Mouse (Mus musculus): ENCODE results near the gene Trim2. TPM values are rescaled to one million over a fixed set of nuclear protein-coding genes. Genes with fewer than 3 reads are reported as not detected.

Trim2 gene
- polyA plus RNA-seq, 1 experiment from 2014 or later: 184 TPM

- Histone ChIP-seq H3K36me3 (no peaks in the 10 kb centered on the region), H3K4me1 (peaks cover 12% of the 10 kb centered on the region), H3K27ac (replicated peaks) (peak overlapping the region; percentile 54), H3K27me3 (0 out of 2 replicates have a peak, but pooled peaks cover 7% of the 10 kb centered on the region), H3K9ac (replicated peaks) (peak overlapping the region; percentile 37; the same call in 1 of the 2 replicates), H3K9me3 (no peaks in the 10 kb centered on the region), H3K4me2 (replicated peaks) (peak overlapping the region; percentile 42), H3K4me3 (0 out of 2 replicates have a peak overlapping the region, but pooled peaks have one; percentile 13)
- ATAC-seq (ENCODE audit: low FRiP score, low read depth): peak; percentile 58
- 33% methylated on average over 8 of the region's 8 CpGs for WGBS
Observed at GRCm38 (mm10) chr3:84314651-84315191, 8.0 kb upstream of the Trim2 start.

GRCm38 (mm10) chr3:84313801-84314541 is 7.3 kb upstream of the Trim2 start:
- Histone ChIP-seq H3K4me2 (replicated peaks) (no peak overlapping the region), H3K27ac (replicated peaks) (no peak overlapping the region), H3K36me3 (no peaks in the 10 kb centered on the region), H3K4me1 (peaks cover 12% of the 10 kb centered on the region), H3K9me3 (no peaks in the 10 kb centered on the region), H3K4me3 (no peak overlapping the region), H3K27me3 (0 out of 2 replicates have a peak, but pooled peaks cover 7% of the 10 kb centered on the region), H3K9ac (replicated peaks) (no peak overlapping the region)
- 85% methylated on average over 6 of the region's 6 CpGs for WGBS
- 0 out of 2 replicates have a peak, but pooled peaks have one; percentile 21 for ATAC-seq (ENCODE audit: low FRiP score, low read depth)

- H3K4me1 ChIP-seq: peaks cover 12% of the 10 kb centered on the region
- 50% methylated on average over 18 of the region's 18 CpGs for WGBS
- no peak overlapping the region for H3K4me3 ChIP-seq
- no peaks in the 10 kb centered on the region for H3K36me3 ChIP-seq
- 0 out of 2 replicates have a peak, but pooled peaks cover 7% of the 10 kb centered on the region for H3K27me3 ChIP-seq
- peak; percentile 62; the same call in 1 of the 2 replicates for ATAC-seq (ENCODE audit: low FRiP score, low read depth)
- no peaks in the 10 kb centered on the region for H3K9me3 ChIP-seq
- H3K9ac ChIP-seq (replicated peaks): no peak overlapping the region
- no peak overlapping the region for H3K27ac ChIP-seq (replicated peaks)
- H3K4me2 ChIP-seq (replicated peaks): peak overlapping the region; percentile 32
Observed at GRCm38 (mm10) chr3:84313003-84313800, 6.5 kb upstream of the Trim2 start.

GRCm38 (mm10) chr3:84312326-84312725 is 5.6 kb upstream of the Trim2 start:
- no peak overlapping the region for H3K27ac ChIP-seq (replicated peaks)
- H3K4me1 ChIP-seq: peaks cover 12% of the 10 kb centered on the region
- H3K4me2 ChIP-seq (replicated peaks): no peak overlapping the region; the same call in 1 of the 2 replicates
- H3K4me3 ChIP-seq: no peak overlapping the region
- ATAC-seq (ENCODE audit: low FRiP score, low read depth): no peak
- no peak overlapping the region for H3K9ac ChIP-seq (replicated peaks)
- 0 out of 2 replicates have a peak, but pooled peaks cover 7% of the 10 kb centered on the region for H3K27me3 ChIP-seq
- H3K36me3 ChIP-seq: no peaks in the 10 kb centered on the region
- no peaks in the 10 kb centered on the region for H3K9me3 ChIP-seq
- WGBS: 89% methylated on average over 5 of the region's 5 CpGs

GRCm38 (mm10) chr3:84307516-84307915 is 839 bp upstream of the Trim2 start:
- WGBS: 87% methylated on average over 5 of the region's 5 CpGs
- peaks cover 24% of the 10 kb centered on the region for H3K4me1 ChIP-seq
- no peak overlapping the region for H3K9ac ChIP-seq (replicated peaks)
- H3K36me3 ChIP-seq: no peaks in the 10 kb centered on the region
- H3K27me3 ChIP-seq: 0 out of 2 replicates have a peak, but pooled peaks cover 7% of the 10 kb centered on the region
- H3K4me3 ChIP-seq: no peak overlapping the region
- 0 out of 2 replicates have a peak, but pooled peaks cover 8% of the 10 kb centered on the region for H3K9me3 ChIP-seq
- no peak overlapping the region for H3K4me2 ChIP-seq (replicated peaks)
- no peak overlapping the region for H3K27ac ChIP-seq (replicated peaks)
- ATAC-seq (ENCODE audit: low FRiP score, low read depth): no peak

- peaks cover 37% of the 10 kb centered on the region for H3K4me1 ChIP-seq
- H3K9me3 ChIP-seq: 0 out of 2 replicates have a peak, but pooled peaks cover 8% of the 10 kb centered on the region
- H3K9ac ChIP-seq (replicated peaks): no peak overlapping the region
- H3K27ac ChIP-seq (replicated peaks): peak overlapping the region; percentile 90
- H3K36me3 ChIP-seq: no peaks in the 10 kb centered on the region
- peak; percentile 16 for ATAC-seq (ENCODE audit: low FRiP score, low read depth)
- no peaks in the 10 kb centered on the region for H3K27me3 ChIP-seq
- peak overlapping the region; percentile 47 for H3K4me3 ChIP-seq
- H3K4me2 ChIP-seq (replicated peaks): peak overlapping the region; percentile 79
- 17% methylated on average over 15 of the region's 15 CpGs for WGBS
Observed at GRCm38 (mm10) chr3:84305722-84306510, 761 bp downstream of the Trim2 start.

GRCm38 (mm10) chr3:84305010-84305692 is 1.5 kb downstream of the Trim2 start:
- H3K27me3 ChIP-seq: no peaks in the 10 kb centered on the region

GRCm38 (mm10) chr3:84304339-84305009 is 2.2 kb downstream of the Trim2 start:
- H3K4me3 ChIP-seq: peak overlapping the region; percentile 47
- ATAC-seq (ENCODE audit: low FRiP score, low read depth): peak; percentile 57
- H3K4me2 ChIP-seq (replicated peaks): peak overlapping the region; percentile 79
- H3K9me3 ChIP-seq: 0 out of 2 replicates have a peak, but pooled peaks cover 8% of the 10 kb centered on the region
- under 1% methylated on average over 32 of the region's 32 CpGs for WGBS
- H3K4me1 ChIP-seq: peaks cover 37% of the 10 kb centered on the region
- H3K27ac ChIP-seq (replicated peaks): peak overlapping the region; percentile 90
- peaks cover under 1% of the 10 kb centered on the region; the same call in 1 of the 2 replicates for H3K36me3 ChIP-seq
- H3K9ac ChIP-seq (replicated peaks): peak overlapping the region; percentile 71
- no peaks in the 10 kb centered on the region for H3K27me3 ChIP-seq

More at GRCm38 (mm10) chr3:84305010-84305692, 1.5 kb downstream of the Trim2 start:
- peak; percentile 95 for ATAC-seq (ENCODE audit: low FRiP score, low read depth)
- Histone ChIP-seq H3K4me3 (peak overlapping the region; percentile 47), H3K4me1 (peaks cover 37% of the 10 kb centered on the region), H3K27ac (replicated peaks) (peak overlapping the region; percentile 90), H3K36me3 (no peaks in the 10 kb centered on the region), H3K9ac (replicated peaks) (peak overlapping the region; percentile 71), H3K4me2 (replicated peaks) (peak overlapping the region; percentile 79), H3K9me3 (0 out of 2 replicates have a peak, but pooled peaks cover 8% of the 10 kb centered on the region)
- 1% methylated on average over 28 of the region's 28 CpGs for WGBS

- ATAC-seq (ENCODE audit: low FRiP score, low read depth): no peak
- Histone ChIP-seq H3K9me3 (0 out of 2 replicates have a peak, but pooled peaks cover 8% of the 10 kb centered on the region), H3K4me2 (replicated peaks) (peak overlapping the region; percentile 79), H3K9ac (replicated peaks) (peak overlapping the region; percentile 71), H3K4me3 (peak overlapping the region; percentile 47), H3K36me3 (peaks cover 5% of the 10 kb centered on the region; the same call in 1 of the 2 replicates), H3K27ac (replicated peaks) (peak overlapping the region; percentile 90), H3K27me3 (no peaks in the 10 kb centered on the region), H3K4me1 (peaks cover 37% of the 10 kb centered on the region)
- WGBS: 32% methylated on average over 8 of the region's 8 CpGs
Observed at GRCm38 (mm10) chr3:84303395-84303949, 3.2 kb downstream of the Trim2 start.

- peak overlapping the region; percentile 47 for H3K4me3 ChIP-seq
- WGBS: 9% methylated on average over 4 of the region's 4 CpGs
- H3K4me2 ChIP-seq (replicated peaks): peak overlapping the region; percentile 79
- H3K36me3 ChIP-seq: peaks cover 5% of the 10 kb centered on the region; the same call in 1 of the 2 replicates
- H3K9me3 ChIP-seq: 0 out of 2 replicates have a peak, but pooled peaks cover 8% of the 10 kb centered on the region
- ATAC-seq (ENCODE audit: low FRiP score, low read depth): no peak
- H3K27ac ChIP-seq (replicated peaks): no peak overlapping the region; the same call in 1 of the 2 replicates
- H3K9ac ChIP-seq (replicated peaks): 0 out of 2 replicates have a peak overlapping the region, but pooled peaks have one; percentile 8
- H3K27me3 ChIP-seq: no peaks in the 10 kb centered on the region
- peaks cover 37% of the 10 kb centered on the region for H3K4me1 ChIP-seq
Observed at GRCm38 (mm10) chr3:84302273-84302672, 4.4 kb downstream of the Trim2 start.
